Mouse (Mus musculus) small intestine, adult 2 months (tissue): ENCODE results near the gene Fignl2.

Experiments used
- CTCF ChIP-seq: fragments of 200-500 bp; IDR thresholded peaks from 2 replicates; pipeline ENCODE4 v1.5.1; 2012; ENCODE audit warnings: low read depth, mild to moderate bottlenecking, control low read depth, inconsistent platforms, low read length, moderate library complexity, mixed read lengths; ENCODE audit not compliant: insufficient replicate concordance, insufficient read length; ENCODE audit errors: extremely low read depth
- POLR2A ChIP-seq: fragments of 200-500 bp; IDR thresholded peaks from 2 replicates; pipeline ENCODE4 v1.6.1; 2012; ENCODE audit warnings: low read depth, mild to moderate bottlenecking, control low read depth, inconsistent platforms, low read length, moderate library complexity

DNA sequence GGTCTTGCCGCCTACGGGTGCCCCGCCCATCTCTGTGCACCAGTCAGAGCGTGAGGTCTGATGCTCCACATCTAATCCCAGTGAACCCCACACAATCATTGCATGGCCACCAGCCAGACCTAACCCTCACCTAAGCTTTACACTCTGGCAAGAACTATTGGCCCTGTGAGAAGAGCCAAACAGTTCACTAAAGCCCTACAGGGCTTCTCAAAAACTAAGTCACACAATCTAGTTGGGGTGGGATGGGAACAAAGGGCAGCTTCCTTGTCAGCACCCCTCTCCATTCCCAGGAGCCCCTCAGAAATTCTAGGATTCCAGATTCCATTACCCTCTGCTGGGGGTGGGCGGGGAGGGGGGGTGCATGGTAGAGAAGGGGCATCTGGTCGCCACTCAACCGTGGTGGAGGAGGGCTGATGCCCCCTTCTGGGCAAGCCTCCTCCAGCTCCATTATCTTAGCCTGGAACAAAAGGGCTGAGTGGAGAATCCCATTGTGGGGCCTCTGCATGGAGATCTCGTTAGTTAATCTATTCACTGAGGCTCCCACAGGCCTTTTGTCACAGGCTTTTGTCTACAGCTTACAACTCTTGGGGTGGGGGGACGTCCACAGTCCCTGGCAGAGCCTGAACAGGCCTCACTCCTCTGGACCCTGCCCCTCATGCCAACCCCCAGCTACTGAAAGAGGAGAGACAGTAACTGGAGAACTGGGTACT, 18.6 kb downstream of the Fignl2 start:
- TF ChIP-seq CTCF (no peak), POLR2A (no peak)
